Mouse (Mus musculus): Measurements from ENCODE around the gene Psapl1. TPM values are rescaled to one million over a fixed set of nuclear protein-coding genes. Genes with fewer than 3 reads are reported as not detected.
A peak's percentile ranks its signal among the peaks of the same experiment; 100 is the strongest.

The Psapl1 gene
- polyA plus RNA-seq (2014; fragmentation: Nextera tagmentation; extraction: Ambion mirVana): not detected in 2 replicates

GRCm38 (mm10) chr5:36203916-36204315 lies at the start of gene Psapl1:
Psapl1 (plus strand) TSS chr5:36204021.
- Histone ChIP-seq H3K36me3 (ENCODE audit: control insufficient read depth, insufficient read depth, low read length) (no peaks in the 10 kb centered on the region), H3K27ac (replicated peaks in 1 of 2; ENCODE audit: control insufficient read depth in 1 of 2, insufficient read depth in 1 of 2, low read depth in 2 of 2, low read length in 2 of 2) (no peak within 1 kb of the TSS), H3K4me1 (ENCODE audit: control insufficient read depth in 2 of 2, insufficient read depth in 2 of 2, low read length in 2 of 2) (peaks cover 6 to 11% of the 10 kb centered on the region in 2 experiments; a peak in 3 of 4 replicates), H3K9ac (ENCODE audit: low read length) (no peak within 1 kb of the TSS), H3K27me3 (ENCODE audit: control insufficient read depth, insufficient read depth, low read length) (no peaks in the 10 kb centered on the region), H3K4me3 (ENCODE audit: control insufficient read depth in 1 of 2, insufficient read depth in 1 of 2, low read depth in 1 of 2, low read length in 2 of 2) (no peak within 1 kb of the TSS), H3K9me3 (ENCODE audit: control insufficient read depth, low read length) (no peaks in the 10 kb centered on the region), H3K4me2 (ENCODE audit: low read length) (no peak within 1 kb of the TSS)
- 87% methylated on average over 10 of the region's 10 CpGs for WGBS
- ATAC-seq (ENCODE audit: insufficient number of reproducible peaks, insufficient read depth, low FRiP score, low read depth): no peak

GRCm38 (mm10) chr5:36154879-36155485 lies 48.8 kb upstream of the Psapl1 start:
- Histone ChIP-seq H3K4me3 (ENCODE audit: control insufficient read depth in 1 of 2, insufficient read depth in 1 of 2, low read depth in 1 of 2, low read length in 2 of 2) (no peak overlapping the region), H3K27me3 (ENCODE audit: control insufficient read depth, insufficient read depth, low read length) (no peaks in the 10 kb centered on the region), H3K27ac (replicated peaks in 1 of 2; ENCODE audit: control insufficient read depth in 1 of 2, insufficient read depth in 1 of 2, low read depth in 2 of 2, low read length in 2 of 2) (no peak overlapping the region), H3K9ac (ENCODE audit: low read length) (no peak overlapping the region), H3K9me3 (ENCODE audit: control insufficient read depth, low read length) (no peaks in the 10 kb centered on the region), H3K4me1 (ENCODE audit: control insufficient read depth in 2 of 2, insufficient read depth in 2 of 2, low read length in 2 of 2) (no peaks in the 10 kb centered on the region), H3K4me2 (ENCODE audit: low read length) (no peak overlapping the region), H3K36me3 (ENCODE audit: control insufficient read depth, insufficient read depth, low read length) (no peaks in the 10 kb centered on the region)
- ATAC-seq (ENCODE audit: insufficient number of reproducible peaks, insufficient read depth, low FRiP score, low read depth): no peak
- WGBS: 64% methylated on average over 8 of the region's 8 CpGs

GRCm38 (mm10) chr5:36165424-36166302 lies 38.2 kb upstream of the Psapl1 start:
- WGBS: 82% methylated on average over 21 of the region's 21 CpGs
- Histone ChIP-seq H3K9ac (ENCODE audit: low read length) (no peak overlapping the region), H3K36me3 (ENCODE audit: control insufficient read depth, insufficient read depth, low read length) (no peaks in the 10 kb centered on the region), H3K27me3 (ENCODE audit: control insufficient read depth, insufficient read depth, low read length) (no peaks in the 10 kb centered on the region), H3K4me1 (ENCODE audit: control insufficient read depth in 2 of 2, insufficient read depth in 2 of 2, low read length in 2 of 2) (peaks cover 5 to 13% of the 10 kb centered on the region in 2 experiments), H3K4me2 (ENCODE audit: low read length) (no peak overlapping the region), H3K9me3 (ENCODE audit: control insufficient read depth, low read length) (no peaks in the 10 kb centered on the region), H3K27ac (replicated peaks in 1 of 2; ENCODE audit: control insufficient read depth in 1 of 2, insufficient read depth in 1 of 2, low read depth in 2 of 2, low read length in 2 of 2) (no peak overlapping the region), H3K4me3 (ENCODE audit: control insufficient read depth in 1 of 2, insufficient read depth in 1 of 2, low read depth in 1 of 2, low read length in 2 of 2) (no peak overlapping the region)
- ATAC-seq (ENCODE audit: insufficient number of reproducible peaks, insufficient read depth, low FRiP score, low read depth): no peak

- Histone ChIP-seq H3K36me3 (ENCODE audit: control insufficient read depth, insufficient read depth, low read length) (no peaks in the 10 kb centered on the region), H3K4me1 (ENCODE audit: control insufficient read depth in 2 of 2, insufficient read depth in 2 of 2, low read length in 2 of 2) (peaks cover 5 to 13% of the 10 kb centered on the region in 2 experiments), H3K27ac (replicated peaks in 1 of 2; ENCODE audit: control insufficient read depth in 1 of 2, insufficient read depth in 1 of 2, low read depth in 2 of 2, low read length in 2 of 2) (no peak overlapping the region), H3K9ac (ENCODE audit: low read length) (no peak overlapping the region), H3K4me3 (ENCODE audit: control insufficient read depth in 1 of 2, insufficient read depth in 1 of 2, low read depth in 1 of 2, low read length in 2 of 2) (no peak overlapping the region), H3K9me3 (ENCODE audit: control insufficient read depth, low read length) (no peaks in the 10 kb centered on the region), H3K27me3 (ENCODE audit: control insufficient read depth, insufficient read depth, low read length) (no peaks in the 10 kb centered on the region), H3K4me2 (ENCODE audit: low read length) (no peak overlapping the region)
- ATAC-seq (ENCODE audit: insufficient number of reproducible peaks, insufficient read depth, low FRiP score, low read depth): no peak
- WGBS: 79% methylated on average over 6 of the region's 6 CpGs
These were observed 37.3 kb upstream of the Psapl1 start for GRCm38 (mm10) chr5:36166346-36167013.

- 59% methylated on average over 14 of the region's 14 CpGs for WGBS
- no peak overlapping the region for H3K4me2 ChIP-seq (ENCODE audit: low read length)
These were observed 34.7 kb upstream of the Psapl1 start for GRCm38 (mm10) chr5:36168963-36169650.

GRCm38 (mm10) chr5:36174569-36175115 lies 29.2 kb upstream of the Psapl1 start:
- 77% methylated on average over 9 of the region's 9 CpGs for WGBS
- no peaks in the 10 kb centered on the region for H3K9me3 ChIP-seq (ENCODE audit: control insufficient read depth, low read length)
- ATAC-seq (ENCODE audit: insufficient number of reproducible peaks, insufficient read depth, low FRiP score, low read depth): no peak
- H3K4me1 ChIP-seq (ENCODE audit: control insufficient read depth in 2 of 2, insufficient read depth in 2 of 2, low read length in 2 of 2): peaks cover 6 to 11% of the 10 kb centered on the region in 2 experiments; a peak in 3 of 4 replicates
- H3K36me3 ChIP-seq (ENCODE audit: control insufficient read depth, insufficient read depth, low read length): no peaks in the 10 kb centered on the region
- H3K27me3 ChIP-seq (ENCODE audit: control insufficient read depth, insufficient read depth, low read length): no peaks in the 10 kb centered on the region
- H3K27ac ChIP-seq (replicated peaks in 1 of 2; ENCODE audit: control insufficient read depth in 1 of 2, insufficient read depth in 1 of 2, low read depth in 2 of 2, low read length in 2 of 2): no peak overlapping the region
- H3K9ac ChIP-seq (ENCODE audit: low read length): no peak overlapping the region
- no peak overlapping the region for H3K4me3 ChIP-seq (ENCODE audit: control insufficient read depth in 1 of 2, insufficient read depth in 1 of 2, low read depth in 1 of 2, low read length in 2 of 2)
- H3K4me2 ChIP-seq (ENCODE audit: low read length): no peak overlapping the region

More at GRCm38 (mm10) chr5:36168963-36169650, 34.7 kb upstream of the Psapl1 start:
- no peak overlapping the region for H3K4me3 ChIP-seq (ENCODE audit: control insufficient read depth in 1 of 2, insufficient read depth in 1 of 2, low read depth in 1 of 2, low read length in 2 of 2)
- no peaks in the 10 kb centered on the region for H3K9me3 ChIP-seq (ENCODE audit: control insufficient read depth, low read length)
- peaks cover 5 to 13% of the 10 kb centered on the region in 2 experiments for H3K4me1 ChIP-seq (ENCODE audit: control insufficient read depth in 2 of 2, insufficient read depth in 2 of 2, low read length in 2 of 2)
- no peaks in the 10 kb centered on the region for H3K36me3 ChIP-seq (ENCODE audit: control insufficient read depth, insufficient read depth, low read length)
- H3K27ac ChIP-seq (replicated peaks in 1 of 2; ENCODE audit: control insufficient read depth in 1 of 2, insufficient read depth in 1 of 2, low read depth in 2 of 2, low read length in 2 of 2): peak overlapping the region in 1 of 2 experiments; percentile 5; a peak in 1 of 4 replicates
- H3K9ac ChIP-seq (ENCODE audit: low read length): no peak overlapping the region; the same call in 1 of the 2 replicates
- ATAC-seq (ENCODE audit: insufficient number of reproducible peaks, insufficient read depth, low FRiP score, low read depth): no peak
- no peaks in the 10 kb centered on the region for H3K27me3 ChIP-seq (ENCODE audit: control insufficient read depth, insufficient read depth, low read length)

GRCm38 (mm10) chr5:36176409-36176808 lies 27.4 kb upstream of the Psapl1 start:
- Histone ChIP-seq H3K4me3 (ENCODE audit: control insufficient read depth in 1 of 2, insufficient read depth in 1 of 2, low read depth in 1 of 2, low read length in 2 of 2) (no peak overlapping the region), H3K9ac (ENCODE audit: low read length) (no peak overlapping the region), H3K27me3 (ENCODE audit: control insufficient read depth, insufficient read depth, low read length) (no peaks in the 10 kb centered on the region), H3K4me2 (ENCODE audit: low read length) (no peak overlapping the region), H3K36me3 (ENCODE audit: control insufficient read depth, insufficient read depth, low read length) (no peaks in the 10 kb centered on the region), H3K4me1 (ENCODE audit: control insufficient read depth in 2 of 2, insufficient read depth in 2 of 2, low read length in 2 of 2) (peaks cover 6% of the 10 kb centered on the region in 2 experiments; a peak in 2 of 4 replicates), H3K9me3 (ENCODE audit: control insufficient read depth, low read length) (no peaks in the 10 kb centered on the region), H3K27ac (replicated peaks in 1 of 2; ENCODE audit: control insufficient read depth in 1 of 2, insufficient read depth in 1 of 2, low read depth in 2 of 2, low read length in 2 of 2) (no peak overlapping the region)
- ATAC-seq (ENCODE audit: insufficient number of reproducible peaks, insufficient read depth, low FRiP score, low read depth): no peak
- WGBS: 42% methylated on average over 11 of the region's 11 CpGs
